Mouse (Mus musculus) small intestine, adult 2 months (tissue): ENCODE data around the gene Adap1.

Experiments used
- CTCF ChIP-seq: fragments of 200-500 bp; IDR thresholded peaks from 2 replicates; pipeline ENCODE4 v1.5.1; 2012; ENCODE audit warnings: low read depth, mild to moderate bottlenecking, control low read depth, inconsistent platforms, low read length, moderate library complexity, mixed read lengths; ENCODE audit not compliant: insufficient replicate concordance, insufficient read length; ENCODE audit errors: extremely low read depth
- POLR2A ChIP-seq: fragments of 200-500 bp; IDR thresholded peaks from 2 replicates; pipeline ENCODE4 v1.6.1; 2012; ENCODE audit warnings: low read depth, mild to moderate bottlenecking, control low read depth, inconsistent platforms, low read length, moderate library complexity

DNA sequence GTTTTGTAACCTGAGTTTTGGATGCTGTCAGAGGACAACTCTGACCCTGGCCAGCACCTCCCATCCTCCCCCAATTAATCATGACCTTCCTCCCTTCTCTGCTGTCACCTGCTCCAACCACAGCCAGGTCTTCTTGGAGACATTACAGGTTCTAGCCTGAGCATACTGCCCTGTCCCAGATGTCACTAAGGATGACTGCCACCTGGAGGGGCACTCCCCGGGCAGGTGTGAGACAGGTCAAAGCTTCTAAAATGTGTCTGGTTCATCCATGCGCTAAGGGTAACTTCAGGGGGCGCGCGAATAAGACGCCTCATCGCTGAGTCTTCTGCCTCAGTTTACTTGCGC, 73.7 kb downstream of the Adap1 start:
- TF ChIP-seq CTCF (no peak), POLR2A (no peak; the same call in 1 of the 2 replicates)
